Mouse (Mus musculus): Measurements from ENCODE around the gene Tex19.1. TPM values are rescaled to one million over a fixed set of nuclear protein-coding genes. Genes with fewer than 3 reads are reported as not detected.

Gene Tex19.1
- polyA plus RNA-seq, 1 experiment: not detected

DNA sequence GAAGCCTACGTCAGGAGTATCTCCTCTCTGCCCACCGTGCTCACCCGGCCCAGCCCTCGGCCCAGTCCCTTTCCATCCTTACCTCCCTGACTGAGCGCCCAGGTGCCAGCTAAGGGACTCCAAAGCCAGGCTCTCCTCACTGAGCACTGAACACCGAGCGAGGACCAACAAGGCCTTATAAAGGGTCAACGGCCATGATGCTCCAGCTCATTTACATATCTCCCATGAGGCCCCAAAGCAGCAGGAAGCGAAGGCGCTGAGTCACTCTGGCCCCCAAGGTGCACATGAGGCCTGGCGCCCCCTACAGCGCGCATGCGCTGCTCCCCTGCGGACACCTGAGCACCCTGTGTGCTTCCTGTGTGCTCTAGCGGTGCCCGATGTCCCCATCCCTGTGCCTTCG, 27.8 kb upstream of the Tex19.1 start:
- TF ChIP-seq CTCF (IDR thresholded peaks at IDR 0.05; ENCODE audit: borderline replicate concordance, insufficient read depth, low read length) (no peak), POLR2A (IDR thresholded peaks at IDR 0.05; ENCODE audit: low read depth, low read length) (no peak)

DNA sequence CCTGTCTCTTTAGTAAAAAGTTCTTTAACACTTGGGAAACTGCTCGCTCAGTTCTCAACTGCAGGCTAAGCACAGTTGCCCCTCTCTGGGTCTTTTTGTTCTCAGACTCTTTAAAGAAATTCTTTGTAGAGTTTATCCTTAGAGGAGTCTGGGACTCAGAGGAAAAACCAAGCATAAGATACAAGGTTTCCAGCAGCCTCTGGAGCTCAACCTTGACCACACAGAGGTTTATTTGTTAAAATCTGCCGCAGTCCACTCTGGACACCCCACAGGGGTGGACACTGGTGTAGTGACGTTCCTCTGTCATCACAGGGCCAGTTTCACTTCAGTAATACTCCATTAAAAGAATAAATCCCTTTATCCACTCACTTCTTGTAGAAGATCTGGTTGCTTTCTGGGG, 27.4 kb upstream of the Tex19.1 start, which contains the start of gene Tex19.2:
Gene Tex19.2, minus strand, starts transcription at position 101 of the 400 bp plus-strand sequence.
- Histone ChIP-seq H3K4me1 (ENCODE audit: control insufficient read depth, insufficient read depth, low read length) (no peaks in the 10 kb centered on the region), H3K4me3 (ENCODE audit: insufficient read depth, low read length) (no peak within 1 kb of the TSS), H3K27ac (ENCODE audit: insufficient read depth, low read length) (no peak within 1 kb of the TSS)
- TF ChIP-seq POLR2A (IDR thresholded peaks at IDR 0.05; ENCODE audit: low read depth, low read length) (no peak), CTCF (IDR thresholded peaks at IDR 0.05; ENCODE audit: borderline replicate concordance, insufficient read depth, low read length) (no peak)

More for the DNA sequence above, 27.8 kb upstream of the Tex19.1 start:
- Histone ChIP-seq H3K4me3 (ENCODE audit: insufficient read depth, low read length) (no peak overlapping the region), H3K4me1 (ENCODE audit: control insufficient read depth, insufficient read depth, low read length) (no peaks in the 10 kb centered on the region), H3K27ac (ENCODE audit: insufficient read depth, low read length) (no peak overlapping the region)

DNA sequence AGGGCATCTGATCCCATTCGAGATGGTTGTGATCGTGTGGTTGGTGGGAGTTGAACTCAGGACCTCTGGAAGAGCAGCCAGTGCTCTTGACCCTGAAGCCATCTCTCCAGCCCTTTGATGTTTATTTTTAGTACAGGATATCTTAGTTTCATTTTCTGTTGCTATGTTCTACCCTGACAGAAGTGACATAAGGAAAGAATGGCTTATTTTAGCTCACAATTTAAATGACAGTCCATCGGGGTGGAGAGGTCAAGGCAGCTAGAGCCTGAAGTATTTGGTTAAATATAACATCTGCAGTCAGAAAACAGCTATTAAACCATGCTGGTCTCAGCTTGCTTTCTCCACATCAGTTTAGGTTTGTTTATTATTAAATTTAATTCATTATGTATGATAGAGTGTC, 24.8 kb upstream of the Tex19.1 start:
- TF ChIP-seq CTCF (IDR thresholded peaks at IDR 0.05; ENCODE audit: borderline replicate concordance, insufficient read depth, low read length) (no peak), POLR2A (IDR thresholded peaks at IDR 0.05; ENCODE audit: low read depth, low read length) (no peak)
- Histone ChIP-seq H3K4me3 (ENCODE audit: insufficient read depth, low read length) (no peak overlapping the region), H3K4me1 (ENCODE audit: control insufficient read depth, insufficient read depth, low read length) (no peaks in the 10 kb centered on the region), H3K27ac (ENCODE audit: insufficient read depth, low read length) (no peak overlapping the region)

DNA sequence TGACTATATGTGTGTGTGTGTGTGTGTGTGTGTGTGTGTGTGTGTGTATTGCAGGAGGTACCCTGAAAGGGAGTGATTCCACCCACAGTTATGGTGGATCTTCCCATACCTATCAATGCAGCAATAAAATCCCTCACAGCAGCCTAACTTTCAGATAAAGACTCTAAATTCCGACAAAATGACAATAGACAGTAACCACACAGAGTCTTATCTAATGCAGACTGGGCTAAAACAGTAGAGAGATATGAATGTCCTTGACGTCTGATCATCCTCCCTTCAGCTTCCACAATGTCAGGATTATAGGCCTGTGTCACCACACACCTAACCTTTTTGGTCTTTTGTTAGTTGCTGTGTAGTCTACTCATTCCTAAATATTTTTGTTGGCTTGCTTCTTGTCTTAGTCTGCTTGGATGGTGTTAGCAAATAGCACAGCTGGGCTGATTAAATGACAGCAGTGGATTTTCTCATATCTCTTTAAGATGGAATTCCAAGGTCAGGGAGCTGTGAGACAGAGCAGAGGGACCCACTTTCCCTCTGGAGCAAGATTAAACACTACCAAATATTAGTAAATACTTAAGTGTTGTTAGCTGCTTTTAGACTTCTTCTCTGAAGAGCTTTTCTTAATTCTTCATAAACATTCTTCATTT, 23.8 kb upstream of the Tex19.1 start:
- Histone ChIP-seq H3K4me1 (ENCODE audit: control insufficient read depth, insufficient read depth, low read length) (no peaks in the 10 kb centered on the region), H3K4me3 (ENCODE audit: insufficient read depth, low read length) (no peak overlapping the region), H3K27ac (ENCODE audit: insufficient read depth, low read length) (no peak overlapping the region)
- TF ChIP-seq CTCF (IDR thresholded peaks at IDR 0.05; ENCODE audit: borderline replicate concordance, insufficient read depth, low read length) (no peak), POLR2A (IDR thresholded peaks at IDR 0.05; ENCODE audit: low read depth, low read length) (no peak)

DNA sequence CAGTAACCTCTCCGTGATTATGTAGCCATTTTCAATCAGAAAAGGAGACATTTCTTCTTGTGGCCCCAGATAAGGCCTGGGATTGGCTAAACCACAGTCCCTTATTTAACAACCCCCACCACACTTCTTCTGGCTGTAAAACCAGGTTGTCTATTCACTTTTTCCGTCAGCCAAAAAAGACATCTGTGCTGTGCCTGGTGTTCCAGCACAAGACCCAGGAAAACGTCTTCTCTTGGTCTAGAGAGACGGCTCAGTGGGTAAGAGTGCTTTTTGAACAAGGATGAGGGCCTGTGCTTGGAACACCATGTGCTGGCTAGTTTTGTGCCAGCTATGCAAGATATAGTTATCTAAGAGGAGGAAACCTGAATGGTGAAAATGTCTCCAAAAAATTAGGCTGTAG, 22.5 kb upstream of the Tex19.1 start:
- Histone ChIP-seq H3K27ac (ENCODE audit: insufficient read depth, low read length) (no peak overlapping the region), H3K4me1 (ENCODE audit: control insufficient read depth, insufficient read depth, low read length) (no peaks in the 10 kb centered on the region), H3K4me3 (ENCODE audit: insufficient read depth, low read length) (no peak overlapping the region)
- no peak for TF ChIP-seq CTCF (IDR thresholded peaks at IDR 0.05; ENCODE audit: borderline replicate concordance, insufficient read depth, low read length)
- no peak for TF ChIP-seq POLR2A (IDR thresholded peaks at IDR 0.05; ENCODE audit: low read depth, low read length)

DNA sequence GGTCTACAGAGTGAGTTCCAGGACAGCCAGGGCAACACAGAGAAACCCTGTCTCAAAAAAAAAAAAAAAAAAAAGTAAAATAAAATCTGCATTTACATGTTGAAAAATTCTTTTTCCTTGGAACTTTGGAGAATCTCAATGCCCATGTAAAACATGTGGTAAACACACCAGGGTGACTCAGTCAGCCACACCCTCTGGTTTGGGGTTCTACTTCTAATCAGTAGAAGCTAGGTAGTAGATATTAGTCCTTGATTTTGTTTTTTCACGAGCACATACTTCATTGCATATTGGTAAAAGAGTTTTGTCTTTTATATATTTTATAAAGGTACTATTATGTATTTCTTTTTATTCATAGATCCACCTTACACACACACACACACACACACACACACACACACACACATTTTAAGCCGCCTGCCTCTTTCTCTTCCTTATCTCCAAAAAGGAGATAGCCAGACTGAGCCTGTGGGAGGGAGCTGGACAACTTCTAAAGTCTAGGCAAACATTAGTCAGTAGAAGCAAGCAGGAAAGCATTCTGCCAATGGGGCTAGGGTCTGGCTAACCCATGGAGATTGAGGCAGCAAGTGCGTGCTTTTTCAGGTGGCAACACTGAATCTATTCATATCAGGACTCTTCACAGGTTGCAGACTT, 20.3 kb upstream of the Tex19.1 start:
- H3K27ac ChIP-seq (ENCODE audit: insufficient read depth, low read length): no peak overlapping the region
- no peak overlapping the region for H3K4me3 ChIP-seq (ENCODE audit: insufficient read depth, low read length)
- TF ChIP-seq POLR2A (IDR thresholded peaks at IDR 0.05; ENCODE audit: low read depth, low read length): no peak
- no peak for TF ChIP-seq CTCF (IDR thresholded peaks at IDR 0.05; ENCODE audit: borderline replicate concordance, insufficient read depth, low read length)
- no peaks in the 10 kb centered on the region for H3K4me1 ChIP-seq (ENCODE audit: control insufficient read depth, insufficient read depth, low read length)

DNA sequence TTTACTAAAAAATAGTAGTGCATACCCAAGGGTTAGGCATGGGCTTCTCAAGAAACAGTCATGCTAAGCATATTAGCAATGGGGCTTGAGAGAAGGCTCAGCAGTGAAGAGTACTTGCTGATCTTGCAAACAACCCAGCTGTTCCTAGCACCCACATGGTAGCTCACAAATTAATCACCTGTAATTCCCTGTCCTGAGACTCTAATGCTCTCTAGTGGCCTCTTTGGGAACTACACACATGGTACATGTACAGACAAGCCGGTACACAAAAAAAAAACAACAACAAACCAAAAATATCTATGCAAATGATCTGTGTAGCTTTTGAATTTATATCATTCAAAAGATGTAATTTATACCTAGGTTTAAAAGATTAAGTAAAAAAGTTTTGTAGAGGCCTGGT, 19.5 kb upstream of the Tex19.1 start:
- H3K4me3 ChIP-seq (ENCODE audit: insufficient read depth, low read length): no peak overlapping the region
- TF ChIP-seq CTCF (IDR thresholded peaks at IDR 0.05; ENCODE audit: borderline replicate concordance, insufficient read depth, low read length) (no peak), POLR2A (IDR thresholded peaks at IDR 0.05; ENCODE audit: low read depth, low read length) (no peak)
- no peak overlapping the region for H3K27ac ChIP-seq (ENCODE audit: insufficient read depth, low read length)
- no peaks in the 10 kb centered on the region for H3K4me1 ChIP-seq (ENCODE audit: control insufficient read depth, insufficient read depth, low read length)

DNA sequence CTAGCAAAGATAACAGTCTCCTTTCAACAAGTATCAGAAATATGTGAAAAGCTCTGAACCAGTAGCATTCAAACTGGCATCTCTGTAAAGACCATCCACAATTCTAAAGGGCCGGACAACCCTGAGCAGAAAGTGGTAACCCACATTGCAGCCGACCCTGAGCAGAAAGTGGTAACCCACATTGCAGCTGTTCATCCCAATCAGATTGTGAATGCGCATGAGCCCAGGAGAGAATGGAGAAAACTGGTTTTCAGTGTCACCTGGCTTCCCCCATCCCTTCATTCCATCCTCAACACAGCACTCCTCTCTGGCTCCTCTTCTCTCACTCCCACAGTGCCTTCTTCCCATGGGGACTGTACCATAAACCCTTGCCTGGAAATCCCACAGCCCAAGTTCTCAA, 18.5 kb upstream of the Tex19.1 start:
- H3K4me1 ChIP-seq (ENCODE audit: control insufficient read depth, insufficient read depth, low read length): no peaks in the 10 kb centered on the region
- H3K27ac ChIP-seq (ENCODE audit: insufficient read depth, low read length): no peak overlapping the region
- TF ChIP-seq POLR2A (IDR thresholded peaks at IDR 0.05; ENCODE audit: low read depth, low read length): no peak
- TF ChIP-seq CTCF (IDR thresholded peaks at IDR 0.05; ENCODE audit: borderline replicate concordance, insufficient read depth, low read length): no peak
- H3K4me3 ChIP-seq (ENCODE audit: insufficient read depth, low read length): no peak overlapping the region

DNA sequence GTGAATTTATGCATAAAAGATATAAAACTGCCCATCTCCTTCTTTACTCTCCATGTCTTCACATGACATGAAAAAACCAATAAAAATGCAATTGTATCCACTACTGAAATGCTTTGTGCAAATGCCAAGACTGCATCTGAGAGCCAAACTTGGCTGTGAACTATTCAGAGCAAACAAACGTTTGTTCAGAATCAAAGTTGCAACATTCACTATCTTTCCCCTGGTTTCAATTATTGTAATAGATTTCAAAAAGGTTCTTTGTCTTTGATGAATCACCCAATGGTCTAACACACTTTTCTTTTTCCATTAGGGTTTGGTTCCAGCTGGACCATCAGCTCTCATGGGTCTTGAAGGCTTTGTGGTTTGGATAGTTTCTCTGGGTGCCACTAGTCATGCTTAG, 16.3 kb upstream of the Tex19.1 start:
- Histone ChIP-seq H3K4me3 (ENCODE audit: insufficient read depth, low read length) (no peak overlapping the region), H3K27ac (ENCODE audit: insufficient read depth, low read length) (no peak overlapping the region), H3K4me1 (ENCODE audit: control insufficient read depth, insufficient read depth, low read length) (no peaks in the 10 kb centered on the region)
- no peak for TF ChIP-seq CTCF (IDR thresholded peaks at IDR 0.05; ENCODE audit: borderline replicate concordance, insufficient read depth, low read length)
- TF ChIP-seq POLR2A (IDR thresholded peaks at IDR 0.05; ENCODE audit: low read depth, low read length): no peak

DNA sequence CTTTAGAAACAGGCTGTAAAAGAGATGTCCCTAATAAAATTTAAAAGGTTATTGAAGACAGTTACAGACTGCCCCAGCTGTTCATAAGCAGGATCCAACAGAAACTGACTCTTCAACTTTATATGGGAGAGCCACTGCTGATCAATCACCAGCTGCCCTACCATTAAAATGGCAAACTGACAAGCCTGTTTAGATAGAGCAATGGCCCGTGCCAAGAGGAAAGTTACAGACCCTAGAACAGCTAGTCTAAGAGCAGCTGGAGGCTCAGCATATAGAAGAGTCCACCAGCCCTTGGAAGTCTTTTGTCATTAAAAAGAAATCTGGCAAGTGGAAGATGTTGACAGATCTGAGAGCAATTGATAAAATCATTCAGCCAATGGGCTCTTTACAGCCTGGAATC, 11.3 kb upstream of the Tex19.1 start:
- Histone ChIP-seq H3K4me1 (ENCODE audit: control insufficient read depth, insufficient read depth, low read length) (no peaks in the 10 kb centered on the region), H3K27ac (ENCODE audit: insufficient read depth, low read length) (no peak overlapping the region), H3K4me3 (ENCODE audit: insufficient read depth, low read length) (no peak overlapping the region)
- no peak for TF ChIP-seq POLR2A (IDR thresholded peaks at IDR 0.05; ENCODE audit: low read depth, low read length)
- no peak for TF ChIP-seq CTCF (IDR thresholded peaks at IDR 0.05; ENCODE audit: borderline replicate concordance, insufficient read depth, low read length)
